Mouse (Mus musculus) limb, embryonic 13.5 days (tissue): ENCODE data around the gene Cotl1. TPM values are rescaled to one million over a fixed set of nuclear protein-coding genes. Genes with fewer than 3 reads are reported as not detected.
A peak's percentile ranks its signal among the peaks of the same experiment; 100 is the strongest.
"Not testable (repeated sequence)": the region's sequence is repeated elsewhere in the genome, so short reads cannot be mapped to it uniquely, and the experiment has no call there.

Experiments used
- ATAC-seq: fragments of 200-750 bp; cut with Nextera tagmentation; 2 replicates; pipeline ENCODE4 v1.8.0; 2017; ENCODE audit warnings: low read depth, moderate number of reproducible peaks, moderate TSS enrichment; ENCODE audit not compliant: low FRiP score
- H3K27ac ChIP-seq: fragments of 300-500 bp; sonication (generic); 2 replicates; pipeline ENCODE4 v1.5.1; 2015; ENCODE audit warnings: inconsistent platforms, mild to moderate bottlenecking, moderate library complexity
- H3K27me3 ChIP-seq: fragments of 300-500 bp; sonication (generic); 2 replicates; pipeline ENCODE4 v1.6.1; 2015; ENCODE audit warnings: mild to moderate bottlenecking, inconsistent platforms
- H3K36me3 ChIP-seq: fragments of 300-500 bp; sonication (generic); 2 replicates; pipeline ENCODE4 v1.6.1; 2015; ENCODE audit warnings: inconsistent platforms, mild to moderate bottlenecking, moderate library complexity
- H3K4me1 ChIP-seq: fragments of 300-500 bp; sonication (generic); 2 replicates; pipeline ENCODE4 v1.6.1; 2015; ENCODE audit warnings: inconsistent platforms
- H3K4me2 ChIP-seq: fragments of 300-500 bp; sonication (generic); replicated peaks from 2 replicates; pipeline ENCODE4 v1.6.1; 2015; ENCODE audit warnings: inconsistent platforms, mild to moderate bottlenecking, moderate library complexity
- H3K4me3 ChIP-seq: fragments of 300-500 bp; sonication (generic); 2 replicates; pipeline ENCODE4 v1.5.1; 2015; ENCODE audit warnings: moderate library complexity, mild to moderate bottlenecking, inconsistent platforms
- H3K9ac ChIP-seq: fragments of 300-500 bp; sonication (generic); 2 replicates; pipeline ENCODE4 v1.6.1; 2015; ENCODE audit warnings: mild to moderate bottlenecking, inconsistent platforms
- H3K9me3 ChIP-seq: fragments of 300-500 bp; sonication (generic); 2 replicates; pipeline ENCODE4 v1.6.1; 2016; ENCODE audit warnings: inconsistent platforms
- WGBS: fragments of 180-500 bp; shearing (Covaris S2); methylation state at CpG from one replicate; pipeline ENCODE4 v1.1.7; 2015; 5-methylcytosine and 5-hydroxymethylcytosine counted together
- polyA plus RNA-seq: library from polyadenylated mRNA; unstranded; fragments of >200 nt; fragmentation: Nextera tagmentation; extraction: Ambion mirVana; gene quantifications from 2 replicates; pipeline ENCODE4 v1.2.1, GENCODE M21; 2015

Cotl1 gene
- polyA plus RNA-seq, 1 experiment from 2014 or later: 67.8 TPM

- Histone ChIP-seq H3K36me3 (no peaks in the 10 kb centered on the region), H3K4me1 (peaks cover 9% of the 10 kb centered on the region), H3K27me3 (peaks cover 4% of the 10 kb centered on the region; the same call in 1 of the 2 replicates), H3K4me3 (no peak overlapping the region), H3K9ac (no peak overlapping the region), H3K9me3 (no peaks in the 10 kb centered on the region), H3K27ac (no peak overlapping the region), H3K4me2 (no peak overlapping the region)
- 69% methylated on average over 6 of the region's 6 CpGs for WGBS
- no peak for ATAC-seq
These were observed 17.4 kb upstream of the Cotl1 start for GRCm38 (mm10) chr8:119857767-119858166.

GRCm38 (mm10) chr8:119855656-119856055 lies 15.3 kb upstream of the Cotl1 start:
- Histone ChIP-seq H3K27me3 (no peaks in the 10 kb centered on the region; the same call in 1 of the 2 replicates), H3K4me1 (no peaks in the 10 kb centered on the region; the same call in 1 of the 2 replicates), H3K27ac (no peak overlapping the region), H3K9me3 (no peaks in the 10 kb centered on the region), H3K4me3 (no peak overlapping the region), H3K4me2 (no peak overlapping the region), H3K36me3 (no peaks in the 10 kb centered on the region), H3K9ac (no peak overlapping the region)
- ATAC-seq: no peak
- WGBS: 77% methylated on average over 5 of the region's 5 CpGs

GRCm38 (mm10) chr8:119854035-119854434 lies 13.7 kb upstream of the Cotl1 start:
- Histone ChIP-seq H3K36me3 (no peaks in the 10 kb centered on the region), H3K4me3 (no peak overlapping the region), H3K4me1 (no peaks in the 10 kb centered on the region; the same call in 1 of the 2 replicates), H3K27me3 (no peaks in the 10 kb centered on the region; the same call in 1 of the 2 replicates), H3K4me2 (no peak overlapping the region), H3K9me3 (0 out of 2 replicates have a peak, but pooled peaks cover 3% of the 10 kb centered on the region), H3K27ac (no peak overlapping the region), H3K9ac (no peak overlapping the region)
- WGBS: 53% methylated on average over 5 of the region's 5 CpGs
- no peak for ATAC-seq

- no peak overlapping the region for H3K4me3 ChIP-seq
These were observed 13.2 kb upstream of the Cotl1 start for GRCm38 (mm10) chr8:119853521-119853920.

DNA sequence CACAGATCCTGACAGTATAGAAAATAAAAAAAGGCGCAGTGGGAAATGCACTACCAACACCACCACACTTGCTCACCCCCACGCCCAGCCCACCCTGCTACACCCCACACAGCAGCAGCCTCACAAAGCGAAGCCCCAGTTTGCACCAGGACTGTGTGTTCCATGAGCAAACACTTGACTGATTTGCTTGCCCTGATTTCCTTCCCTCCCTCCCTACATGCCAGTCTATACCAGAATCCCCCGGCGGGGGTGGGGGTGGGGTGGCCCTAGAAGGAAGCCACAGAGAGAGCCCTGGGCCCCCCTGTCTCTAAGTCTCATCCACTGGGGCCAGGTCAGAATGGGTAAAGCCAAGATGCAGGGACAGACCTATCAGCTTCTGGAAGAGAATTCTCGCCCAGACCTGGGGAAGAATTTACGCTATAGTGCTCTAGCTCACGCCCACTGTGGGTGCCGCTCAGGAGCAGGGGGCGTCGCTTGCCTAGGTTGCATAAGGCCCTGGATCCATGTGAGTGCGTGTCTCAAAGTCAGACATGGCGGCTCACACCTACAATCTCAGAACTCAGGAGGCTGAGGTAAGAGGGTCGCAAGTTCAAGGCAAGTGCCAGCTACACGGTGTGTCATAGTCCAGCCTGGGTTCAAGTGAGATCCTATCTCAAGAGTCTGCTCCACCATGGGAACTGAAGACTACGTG lies 7.0 kb upstream of the Cotl1 start:
- H3K4me1 ChIP-seq: no peaks in the 10 kb centered on the region
- no peak for ATAC-seq
- 86% methylated on average over 16 of the region's 16 CpGs for WGBS
- H3K4me2 ChIP-seq: no peak overlapping the region
- no peaks in the 10 kb centered on the region for H3K36me3 ChIP-seq
- peaks cover 17% of the 10 kb centered on the region for H3K27me3 ChIP-seq
- no peak overlapping the region for H3K27ac ChIP-seq
- H3K9me3 ChIP-seq: 0 out of 2 replicates have a peak, but pooled peaks cover 4% of the 10 kb centered on the region
- no peak overlapping the region for H3K9ac ChIP-seq
- H3K4me3 ChIP-seq: no peak overlapping the region

More at GRCm38 (mm10) chr8:119853521-119853920, 13.2 kb upstream of the Cotl1 start:
- no peak overlapping the region for H3K27ac ChIP-seq
- 69% methylated on average over 8 of the region's 8 CpGs for WGBS
- H3K4me1 ChIP-seq: no peaks in the 10 kb centered on the region
- no peak overlapping the region for H3K9ac ChIP-seq
- ATAC-seq: no peak
- 0 out of 2 replicates have a peak, but pooled peaks cover 4% of the 10 kb centered on the region for H3K9me3 ChIP-seq
- H3K27me3 ChIP-seq: no peaks in the 10 kb centered on the region; the same call in 1 of the 2 replicates
- no peaks in the 10 kb centered on the region for H3K36me3 ChIP-seq
- no peak overlapping the region for H3K4me2 ChIP-seq

DNA sequence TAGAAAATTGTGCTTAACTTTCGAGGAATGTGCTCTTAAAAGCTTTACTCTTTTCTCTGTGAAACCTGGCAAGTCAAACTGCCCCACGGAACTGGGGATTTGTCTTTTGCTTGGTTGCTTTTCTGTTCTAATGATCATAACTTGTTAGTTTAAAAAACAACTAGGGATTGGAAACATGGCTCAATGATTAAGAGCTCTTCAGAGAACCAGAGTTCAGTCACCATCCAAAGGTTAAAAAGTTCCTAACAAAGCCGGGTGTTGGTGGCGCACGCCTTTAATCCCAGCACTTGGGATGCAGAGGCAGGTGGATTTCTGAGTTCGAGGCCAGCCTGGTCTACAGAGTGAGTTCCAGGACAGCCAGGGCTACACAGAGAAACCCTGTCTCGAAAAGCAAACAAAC lies 5.4 kb upstream of the Cotl1 start:
- not testable (repeated sequence) for H3K9me3 ChIP-seq, H3K4me2 ChIP-seq, H3K9ac ChIP-seq, H3K4me3 ChIP-seq, H3K4me1 ChIP-seq, H3K36me3 ChIP-seq, H3K27ac ChIP-seq, ATAC-seq
- H3K27me3 ChIP-seq: peaks cover 17% of the 10 kb centered on the region
- WGBS: 75% methylated on average over 7 of the region's 7 CpGs

DNA sequence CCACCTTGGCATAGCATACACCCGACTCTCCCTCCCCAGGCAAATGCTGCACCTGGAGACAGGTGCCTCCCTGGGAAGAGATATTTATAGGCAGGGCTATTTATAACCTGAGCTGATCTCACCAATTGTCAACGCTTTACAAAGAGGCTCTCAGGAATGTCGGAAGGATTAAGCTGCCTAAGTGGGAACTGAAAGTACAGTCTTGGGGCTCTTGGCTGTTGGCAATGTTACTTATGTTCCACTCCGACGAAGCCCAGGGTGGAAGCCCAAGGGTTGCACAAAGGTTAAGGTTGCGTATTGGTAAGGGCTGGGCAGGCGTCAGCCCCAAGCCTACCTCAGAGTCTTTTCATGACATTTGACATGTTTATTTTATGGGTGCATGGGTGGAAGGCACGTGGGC lies 4.2 kb upstream of the Cotl1 start:
- 43% methylated on average over 8 of the region's 8 CpGs for WGBS
- H3K4me1 ChIP-seq: peaks cover 13% of the 10 kb centered on the region
- H3K9ac ChIP-seq: no peak overlapping the region
- no peak overlapping the region for H3K27ac ChIP-seq
- no peak overlapping the region for H3K4me2 ChIP-seq
- 0 out of 2 replicates have a peak, but pooled peaks cover 4% of the 10 kb centered on the region for H3K9me3 ChIP-seq
- H3K4me3 ChIP-seq: no peak overlapping the region
- peaks cover 17% of the 10 kb centered on the region for H3K27me3 ChIP-seq
- ATAC-seq: no peak
- no peaks in the 10 kb centered on the region for H3K36me3 ChIP-seq

GRCm38 (mm10) chr8:119843444-119843843 lies 3.1 kb upstream of the Cotl1 start:
- ATAC-seq: no peak

GRCm38 (mm10) chr8:119840905-119841411 lies 614 bp upstream of the Cotl1 start:
- no peaks in the 10 kb centered on the region for H3K9me3 ChIP-seq
- H3K4me2 ChIP-seq: peak overlapping the region; percentile 93
- H3K27me3 ChIP-seq: peaks cover 17% of the 10 kb centered on the region
- peak overlapping the region; percentile 66 for H3K4me3 ChIP-seq
- WGBS: 16% methylated on average over 8 of the region's 8 CpGs
- peak; percentile 8; the same call in 1 of the 2 replicates for ATAC-seq
- H3K9ac ChIP-seq: peak overlapping the region; percentile 83
- no peaks in the 10 kb centered on the region for H3K36me3 ChIP-seq
- peak overlapping the region; percentile 67; the same call in 1 of the 2 replicates for H3K27ac ChIP-seq
- H3K4me1 ChIP-seq: peaks cover 37% of the 10 kb centered on the region

More at GRCm38 (mm10) chr8:119843444-119843843, 3.1 kb upstream of the Cotl1 start:
- Histone ChIP-seq H3K9ac (no peak overlapping the region), H3K9me3 (no peaks in the 10 kb centered on the region), H3K27me3 (peaks cover 17% of the 10 kb centered on the region), H3K4me3 (no peak overlapping the region), H3K27ac (no peak overlapping the region), H3K36me3 (no peaks in the 10 kb centered on the region), H3K4me1 (peaks cover 24% of the 10 kb centered on the region), H3K4me2 (no peak overlapping the region)
- 2% methylated on average over 4 of the region's 4 CpGs for WGBS

- Histone ChIP-seq H3K27me3 (peaks cover 8% of the 10 kb centered on the region), H3K4me3 (peak overlapping the region; percentile 66), H3K4me2 (peak overlapping the region; percentile 93), H3K27ac (no peak overlapping the region), H3K4me1 (peaks cover 37% of the 10 kb centered on the region), H3K9ac (peak overlapping the region; percentile 83), H3K9me3 (no peaks in the 10 kb centered on the region), H3K36me3 (no peaks in the 10 kb centered on the region)
- no peak for ATAC-seq
- WGBS: 25% methylated on average over 14 of the region's 14 CpGs
These were observed 824 bp downstream of the Cotl1 start for GRCm38 (mm10) chr8:119839419-119840021.

DNA sequence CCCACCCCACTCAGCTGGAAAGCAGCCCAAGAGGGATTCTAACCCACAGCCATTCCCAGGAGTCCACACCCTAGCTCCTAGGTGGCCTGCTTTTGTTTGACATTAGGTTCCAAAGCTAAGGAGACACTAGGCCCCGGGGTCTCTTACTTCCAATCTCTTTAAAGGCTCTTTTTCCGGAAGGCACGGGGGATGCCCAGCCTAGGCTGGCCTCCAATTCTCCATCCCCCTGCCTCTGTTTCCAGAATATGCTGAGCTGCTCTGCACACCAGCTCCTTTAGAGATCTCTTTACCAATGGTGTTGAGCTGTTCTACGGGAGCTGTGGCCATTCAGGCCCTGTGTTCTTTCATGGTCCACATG lies 1.4 kb downstream of the Cotl1 start:
- no peak for ATAC-seq
- no peak overlapping the region for H3K27ac ChIP-seq
- peak overlapping the region; percentile 66 for H3K4me3 ChIP-seq
- no peaks in the 10 kb centered on the region for H3K36me3 ChIP-seq
- WGBS: 83% methylated on average over 4 of the region's 4 CpGs
- H3K27me3 ChIP-seq: peaks cover 3% of the 10 kb centered on the region
- no peaks in the 10 kb centered on the region for H3K9me3 ChIP-seq
- peaks cover 37% of the 10 kb centered on the region for H3K4me1 ChIP-seq
- peak overlapping the region; percentile 83; the same call in 1 of the 2 replicates for H3K9ac ChIP-seq
- peak overlapping the region; percentile 93 for H3K4me2 ChIP-seq
